Mouse (Mus musculus) small intestine, adult 2 months (tissue): ENCODE measurements at regions not wholly inside any gene's neighbourhood (a gene's known extent, or its start where the extent isn't known, plus 50 kb on each side); places are given as distances from the start of the nearest gene placed in this dataset.

ENCODE experiments used
- CTCF ChIP-seq: fragments of 200-500 bp; IDR thresholded peaks from 2 replicates; pipeline ENCODE4 v1.5.1; 2012; ENCODE audit warnings: low read depth, mild to moderate bottlenecking, control low read depth, inconsistent platforms, low read length, moderate library complexity, mixed read lengths; ENCODE audit not compliant: insufficient replicate concordance, insufficient read length; ENCODE audit errors: extremely low read depth
- POLR2A ChIP-seq: fragments of 200-500 bp; IDR thresholded peaks from 2 replicates; pipeline ENCODE4 v1.6.1; 2012; ENCODE audit warnings: low read depth, mild to moderate bottlenecking, control low read depth, inconsistent platforms, low read length, moderate library complexity

GRCm38 (mm10) chr2:74257034-74257781 lies 322.0 kb downstream of the Lnpk start:
- TF ChIP-seq POLR2A, result no peak
- no peak for TF ChIP-seq CTCF
